Mouse (Mus musculus): ENCODE measurements around the gene 9130230L23Rik.
"Not testable (repeated sequence)": the region's sequence is repeated elsewhere in the genome, so short reads cannot be mapped to it uniquely, and the experiment has no call there.

9130230L23Rik gene

GRCm38 (mm10) chr5:66005041-66005678 is 1.1 kb upstream of the 9130230L23Rik start:
- DNase-seq: no peak

DNA sequence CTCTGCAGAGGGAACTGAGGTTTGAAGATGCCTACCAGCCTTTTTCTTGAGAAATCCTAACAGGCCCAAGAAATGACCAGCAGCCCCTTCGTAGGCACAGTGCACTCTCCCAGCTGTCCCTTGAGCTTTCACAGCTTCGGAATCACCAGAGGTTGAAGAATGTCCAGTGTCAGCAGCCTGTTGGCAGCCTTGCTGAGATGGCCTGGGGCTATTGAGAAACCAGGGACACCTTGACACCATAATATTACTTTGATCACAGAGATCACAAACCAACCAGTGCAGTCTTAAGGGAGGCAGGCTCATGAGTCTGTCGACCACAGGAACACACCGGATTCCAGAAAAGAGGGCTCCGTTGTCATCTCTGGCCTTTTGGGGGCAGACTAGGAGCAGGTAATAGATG is 2.9 kb downstream of the 9130230L23Rik start:
- no peak for DNase-seq

- DNase-seq: no peak
These were observed 3.4 kb downstream of the 9130230L23Rik start for GRCm38 (mm10) chr5:66000567-66001125.

DNA sequence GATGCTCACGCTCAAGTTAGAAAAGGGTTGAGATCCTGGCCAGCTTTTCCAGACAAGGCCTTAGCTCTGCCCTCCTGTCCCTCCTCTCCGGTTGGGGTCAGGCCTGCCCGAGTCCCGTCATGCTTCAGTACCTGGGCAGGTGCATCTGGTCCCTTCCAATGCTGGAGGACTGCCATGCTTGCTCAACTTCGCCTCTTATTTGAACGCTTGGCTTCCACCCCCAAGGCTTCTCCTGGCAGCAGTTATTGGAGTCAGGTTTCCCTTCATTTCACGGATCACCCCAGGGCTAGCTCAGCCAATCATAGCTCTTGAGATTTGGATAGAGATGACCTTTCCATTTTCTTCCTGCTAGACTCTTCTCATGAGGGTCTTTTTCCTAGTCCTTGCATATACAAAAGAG is 4.0 kb downstream of the 9130230L23Rik start:
- peak; percentile 90 for DNase-seq

- no peak for DNase-seq
These were observed 5.0 kb downstream of the 9130230L23Rik start for GRCm38 (mm10) chr5:65999106-65999505.

DNA sequence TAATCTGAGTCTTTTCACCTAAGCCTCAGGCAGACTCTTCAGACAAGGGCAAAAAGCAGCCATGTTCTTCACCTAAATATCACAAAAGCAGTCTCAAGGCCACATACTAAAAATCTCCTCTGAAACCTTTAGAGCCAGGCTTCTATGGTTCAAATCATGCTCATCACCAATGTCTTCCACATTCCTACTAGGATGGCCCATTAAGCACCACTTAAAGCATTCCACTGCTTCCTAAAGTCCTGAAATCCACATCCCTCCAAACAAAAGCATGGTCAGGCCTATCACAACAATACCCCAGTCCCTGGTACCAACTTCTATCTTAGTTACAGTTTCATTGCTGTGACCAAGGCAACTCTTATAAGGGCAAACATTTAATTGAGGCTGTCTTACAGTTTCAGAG is 6.3 kb downstream of the 9130230L23Rik start:
- no peak for DNase-seq

DNA sequence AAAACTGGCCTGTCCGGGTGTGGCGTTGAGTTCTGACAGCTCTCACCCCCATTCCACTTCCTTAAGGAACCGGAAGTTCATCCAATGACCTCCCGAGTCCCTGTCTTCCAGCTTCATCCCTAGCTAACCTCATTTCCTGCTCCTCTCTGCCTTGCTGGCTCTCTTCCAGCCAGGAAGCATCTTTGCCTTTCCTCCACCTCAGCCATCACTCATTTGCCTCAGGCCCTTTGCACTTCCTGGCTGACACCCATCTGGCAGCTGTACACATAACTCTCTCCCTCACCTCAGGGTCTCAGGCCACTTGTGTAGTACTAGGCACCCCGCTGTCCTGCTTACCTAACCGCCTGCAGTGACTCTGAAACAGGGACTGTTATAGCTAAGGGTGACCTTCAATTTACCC is 9.4 kb downstream of the 9130230L23Rik start:
- peak; percentile 61 to 71 for DNase-seq

GRCm38 (mm10) chr5:65991191-65991590 is 12.9 kb downstream of the 9130230L23Rik start:
- no peak for DNase-seq

GRCm38 (mm10) chr5:65987004-65987403 is 17.1 kb downstream of the 9130230L23Rik start:
- not testable (repeated sequence) for DNase-seq

DNA sequence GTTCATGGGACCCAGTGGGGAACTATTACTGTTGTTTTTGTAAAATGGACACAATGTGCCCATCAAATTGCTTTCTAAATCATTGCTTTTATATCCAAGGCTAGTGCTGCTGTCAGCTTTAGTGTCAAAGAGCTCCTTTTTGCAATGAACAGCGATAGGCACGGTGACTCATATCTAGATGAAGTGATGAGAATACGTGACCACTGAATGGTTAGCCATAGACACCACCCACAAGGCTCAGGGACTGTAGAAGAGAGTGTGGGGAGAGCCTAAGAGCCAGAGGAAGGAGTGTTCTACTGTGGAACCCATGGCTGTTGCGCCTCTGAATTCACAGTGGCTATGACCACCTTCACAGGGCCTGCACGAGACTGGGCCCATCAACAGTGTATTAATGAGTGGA is 17.7 kb downstream of the 9130230L23Rik start:
- no peak for DNase-seq

GRCm38 (mm10) chr5:65975731-65976130 is 28.4 kb downstream of the 9130230L23Rik start:
- no peak for DNase-seq

DNA sequence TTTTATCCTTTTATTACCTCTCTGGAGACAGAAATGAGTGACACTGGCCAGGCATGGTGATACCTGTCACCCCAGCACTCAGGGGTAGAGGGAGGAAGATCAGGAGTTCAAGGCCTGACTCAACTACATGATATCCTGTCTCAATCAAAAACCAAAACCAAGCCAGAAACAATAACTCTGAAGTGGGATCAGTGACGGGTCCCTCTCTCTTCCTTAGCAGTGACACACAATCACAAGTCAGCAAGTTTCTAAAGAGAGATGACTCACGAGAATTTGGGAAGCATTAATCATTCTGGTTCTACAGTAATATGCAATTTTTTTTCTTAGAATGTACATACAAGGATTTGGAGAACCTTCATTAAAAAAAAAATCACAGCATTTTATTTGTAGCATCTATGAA is 30.9 kb downstream of the 9130230L23Rik start:
- DNase-seq: no peak

DNA sequence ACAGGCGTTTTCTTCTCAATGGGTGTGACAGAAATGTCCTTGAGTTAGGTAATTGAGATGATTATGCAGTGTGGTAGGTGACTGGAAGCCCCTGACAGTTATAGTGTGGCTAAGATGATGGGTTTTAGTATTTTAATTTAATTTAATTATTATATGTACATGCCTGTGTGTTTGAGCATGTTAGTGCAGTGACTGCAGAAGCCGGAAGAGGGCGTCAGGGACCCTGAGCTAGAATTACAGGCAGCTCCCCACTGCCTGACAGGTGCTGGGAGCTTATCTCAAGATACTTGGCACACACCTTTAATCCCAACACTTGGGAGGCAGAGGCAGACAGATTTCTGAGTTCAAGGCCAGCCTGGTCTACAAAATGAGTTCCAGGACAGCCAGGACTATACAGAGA is 36.1 kb downstream of the 9130230L23Rik start:
- DNase-seq: no peak

DNA sequence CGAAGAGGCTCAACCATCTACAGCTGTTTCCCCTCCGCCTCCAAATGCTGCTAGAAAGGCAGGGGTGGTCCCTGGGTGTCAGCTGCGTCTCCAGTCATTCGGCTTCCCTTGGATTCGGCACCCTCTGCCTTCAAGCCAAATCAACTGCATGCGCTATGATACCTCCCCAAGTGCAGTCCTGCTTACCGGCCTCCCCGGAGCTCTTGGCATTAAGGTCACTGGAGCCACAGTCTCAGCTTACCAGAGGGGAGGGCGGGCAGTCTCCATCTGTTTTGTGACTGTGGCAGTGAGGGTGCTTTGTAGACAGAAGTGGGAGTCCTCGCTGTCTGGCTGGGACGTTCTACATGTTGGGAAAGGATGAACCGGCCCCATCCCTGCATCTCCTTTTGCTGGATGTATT is 37.0 kb downstream of the 9130230L23Rik start:
- no peak for DNase-seq

DNA sequence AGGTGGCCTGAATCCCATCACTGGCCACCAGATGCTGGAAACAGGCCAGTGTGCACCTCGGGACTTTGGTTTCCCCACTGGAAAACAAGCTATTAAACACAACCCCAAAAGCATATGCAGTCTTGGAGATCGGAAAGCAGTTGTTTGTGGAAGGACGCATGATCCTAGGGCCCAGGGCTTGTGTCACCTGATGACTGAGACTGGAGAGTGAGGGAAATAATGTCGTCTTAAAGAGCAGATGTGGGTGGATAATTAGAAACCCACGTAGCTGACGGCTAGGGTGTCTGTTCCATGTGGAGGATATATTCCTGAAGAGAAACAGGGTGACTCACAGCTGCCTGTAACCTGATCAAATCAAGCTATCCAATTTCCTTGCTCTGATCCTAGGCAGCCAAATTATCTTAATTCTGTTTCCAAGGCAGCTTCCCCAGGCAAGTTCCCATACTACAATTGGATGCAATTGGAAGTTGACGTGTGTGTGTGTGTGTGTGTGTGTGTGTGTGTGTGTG is 38.3 kb downstream of the 9130230L23Rik start:
- no peak for DNase-seq

GRCm38 (mm10) chr5:65963291-65963690 is 40.8 kb downstream of the 9130230L23Rik start:
- DNase-seq: no peak

DNA sequence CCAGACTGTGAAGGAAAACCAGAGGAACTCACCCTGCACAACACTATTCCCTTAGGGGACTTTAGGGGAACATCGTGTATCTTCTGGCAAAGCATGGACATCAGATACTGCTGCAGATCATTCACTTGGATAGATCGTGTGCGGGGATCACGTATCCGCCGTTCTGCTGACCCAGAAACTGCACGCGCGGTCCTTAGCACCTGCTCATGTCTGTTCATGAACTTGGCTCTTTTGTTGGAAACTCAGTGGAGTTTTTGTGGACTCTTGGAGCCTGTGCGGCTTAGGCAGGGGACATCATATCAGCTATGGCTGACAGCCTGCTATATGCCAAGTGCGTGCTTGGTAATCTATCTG is 43.5 kb downstream of the 9130230L23Rik start:
- no peak for DNase-seq

GRCm38 (mm10) chr5:65959893-65960596 is 44.0 kb downstream of the 9130230L23Rik start:
- no peak for DNase-seq

DNA sequence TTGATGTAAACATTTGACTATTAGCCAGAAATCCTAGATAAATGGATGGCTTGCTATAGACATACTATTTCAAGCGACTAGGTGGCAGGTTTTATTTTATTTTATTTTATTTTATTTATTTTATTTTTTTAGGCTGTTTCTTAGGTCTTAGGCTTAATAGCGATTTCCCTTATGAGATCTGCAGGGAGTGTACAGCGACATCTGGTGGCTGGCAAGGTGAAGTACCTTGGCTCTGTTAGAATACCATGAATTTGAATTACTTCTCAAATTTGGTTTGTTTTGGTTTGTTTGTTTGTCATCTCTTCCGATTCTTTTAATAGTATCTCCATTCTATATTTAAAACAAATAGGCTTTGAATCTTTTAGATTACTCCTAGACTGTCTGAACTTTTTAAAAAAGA is 45.5 kb downstream of the 9130230L23Rik start:
- peak in 1 of 2 experiments; percentile 29 for DNase-seq

DNA sequence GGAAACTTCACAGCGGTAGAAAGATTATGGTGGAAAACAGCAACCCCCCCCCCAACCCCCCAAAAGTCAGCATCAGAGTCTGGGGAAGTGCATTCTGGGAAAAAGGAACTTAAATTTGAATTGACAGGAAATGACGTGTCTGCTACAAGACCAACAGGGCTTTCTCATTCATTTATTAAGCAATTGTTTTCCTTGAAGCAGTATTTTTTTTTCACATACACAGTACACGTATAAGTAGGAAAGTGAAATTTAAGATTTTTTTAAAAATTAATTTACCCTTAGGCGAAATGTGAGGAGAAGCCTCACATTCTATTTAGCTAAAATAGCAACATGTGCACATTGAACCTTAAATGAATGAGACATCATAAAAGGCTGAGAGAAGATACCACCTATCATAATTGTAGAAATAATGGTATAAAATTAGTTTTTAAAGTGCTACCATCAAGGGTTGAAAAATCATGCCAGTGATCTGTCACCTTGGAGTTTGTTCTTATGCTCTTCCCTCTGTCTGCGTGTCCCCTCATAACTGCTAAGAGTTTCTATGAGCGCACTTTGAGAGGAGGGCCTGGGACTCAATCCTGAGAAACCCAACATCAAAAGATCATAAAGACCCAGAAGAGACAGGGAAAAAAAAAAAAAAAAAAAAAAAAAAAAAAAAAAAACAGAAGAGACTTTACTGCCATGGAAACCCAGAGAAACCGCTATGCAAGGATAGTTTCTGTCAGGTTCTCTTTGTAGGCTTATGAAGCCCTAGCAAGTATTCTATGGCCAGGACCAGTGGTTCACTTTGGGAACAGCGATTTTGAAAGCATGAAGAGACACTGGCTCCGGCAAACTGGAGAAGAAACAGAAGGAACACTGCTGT is 47.7 kb downstream of the 9130230L23Rik start:
- DNase-seq: no peak

GRCm38 (mm10) chr5:65955343-65956143 is 48.5 kb downstream of the 9130230L23Rik start:
- peak; percentile 70 to 87 for DNase-seq

All from kidney, adult 8-10 months (tissue).